Mouse (Mus musculus) cerebellum, postnatal 14 days (tissue): ENCODE results near the gene Myl7.
A peak's percentile ranks its signal among the peaks of the same experiment; 100 is the strongest.
"Not testable (repeated sequence)": the region's sequence is repeated elsewhere in the genome, so short reads cannot be mapped to it uniquely, and the experiment has no call there.

Experiments used
- DNase-seq, 2 experiments: peaks; one replicate each; pipeline ENCODE4 v3.0.0; 2021; ENCODE audit warnings: mixed read lengths in 2 of 2

Gene Myl7

DNA sequence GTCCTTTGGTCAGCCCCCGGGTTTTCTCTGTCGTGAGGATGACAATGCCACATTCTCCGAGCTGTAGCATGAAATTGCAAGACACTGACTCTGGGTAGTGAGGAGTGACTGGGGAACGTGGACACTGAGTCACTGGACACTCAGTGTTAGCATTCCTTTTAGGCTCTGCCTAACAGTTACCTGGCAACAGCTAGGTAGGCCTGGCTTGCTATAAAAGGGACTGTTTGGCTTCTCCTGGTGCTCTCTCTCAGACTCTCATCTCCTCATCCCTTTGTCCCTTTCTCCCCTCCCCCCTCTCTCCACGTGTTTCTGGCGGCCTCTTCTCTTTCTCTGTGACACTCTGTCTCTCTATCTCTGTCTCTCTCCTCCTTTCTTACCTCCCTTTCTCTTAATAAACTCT lies 3.8 kb upstream of the Myl7 start:
- no peak for DNase-seq

DNA sequence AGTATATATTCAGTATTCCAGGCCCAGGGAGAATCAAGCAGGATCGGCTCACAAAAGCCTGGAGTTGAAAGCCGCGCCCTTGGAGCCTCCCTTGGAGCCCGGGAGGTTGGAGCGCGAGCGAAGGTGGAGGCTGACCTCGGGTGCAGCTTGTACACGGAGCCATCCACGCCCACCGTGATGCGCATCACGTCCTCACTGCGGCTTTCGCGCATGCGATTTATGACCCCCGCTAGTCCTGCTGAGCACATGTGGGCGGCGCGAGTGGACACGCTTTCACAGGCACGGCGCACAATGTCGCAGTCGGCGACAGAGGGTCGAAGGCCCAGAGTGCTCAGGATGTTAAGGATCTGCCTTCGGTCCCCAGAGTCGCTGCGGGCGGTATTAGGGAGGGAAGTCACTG lies 3.4 kb upstream of the Myl7 start:
- DNase-seq: peak; percentile 74 to 75

DNA sequence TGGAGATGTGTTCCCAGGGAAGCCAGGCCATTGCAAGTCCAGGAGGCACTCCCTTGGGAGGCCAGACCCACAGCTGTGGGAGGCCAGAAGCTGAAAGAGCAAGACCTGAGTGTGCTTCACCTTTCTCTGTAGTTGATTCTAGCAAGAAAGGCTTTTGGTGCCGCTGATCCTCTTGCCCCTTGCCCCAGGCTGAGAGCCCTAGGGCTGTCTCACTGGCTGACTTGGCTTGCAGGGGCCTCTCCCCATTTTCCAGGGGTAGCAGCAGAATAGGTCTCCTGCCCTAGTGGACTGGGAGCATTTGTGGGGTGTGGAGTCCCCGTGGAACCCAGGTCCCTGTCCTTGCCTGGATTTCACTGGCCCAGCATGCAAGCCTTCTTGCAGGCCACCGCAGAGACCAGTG lies 2.7 kb upstream of the Myl7 start:
- DNase-seq: no peak

DNA sequence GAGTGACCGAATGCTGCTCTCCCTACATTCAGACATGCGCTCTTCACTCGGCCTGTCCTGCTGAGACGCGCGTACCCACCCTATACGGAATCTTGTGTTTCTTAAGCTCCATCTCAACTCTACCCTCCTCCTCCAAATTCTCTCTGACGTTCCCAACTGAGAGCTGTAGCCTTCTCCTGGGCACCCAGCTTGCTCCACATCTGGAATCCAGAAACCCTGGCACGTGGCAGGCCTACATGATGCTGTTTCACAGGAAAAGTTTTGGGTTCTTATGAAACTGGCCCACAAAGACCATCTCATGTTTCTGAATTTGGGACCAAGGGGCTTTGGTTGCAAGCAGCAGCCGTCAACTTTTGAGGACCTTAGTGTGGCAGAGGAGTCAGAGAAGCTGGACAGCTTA lies 704 bp upstream of the Myl7 start:
- DNase-seq: no peak

DNA sequence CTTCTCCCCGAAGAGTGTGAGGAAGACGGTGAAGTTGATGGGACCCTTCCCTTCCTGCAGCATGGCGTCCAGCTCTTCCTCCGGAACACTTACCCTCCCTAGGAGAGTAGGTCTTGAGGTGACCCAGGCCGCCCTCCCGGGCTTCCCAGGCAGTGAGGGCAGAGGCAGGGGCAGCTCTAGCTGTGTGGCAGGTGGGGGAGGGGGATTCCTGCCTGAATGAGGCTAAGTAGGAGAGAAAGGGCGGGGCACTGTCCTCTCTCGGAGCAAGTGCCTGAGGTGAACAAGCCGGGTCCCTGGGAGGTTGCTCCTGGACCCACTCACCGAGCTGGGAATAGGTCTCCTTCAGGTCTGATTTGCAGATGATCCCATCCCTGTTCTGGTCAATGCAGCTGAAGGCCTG lies 743 bp downstream of the Myl7 start:
- no peak for DNase-seq

DNA sequence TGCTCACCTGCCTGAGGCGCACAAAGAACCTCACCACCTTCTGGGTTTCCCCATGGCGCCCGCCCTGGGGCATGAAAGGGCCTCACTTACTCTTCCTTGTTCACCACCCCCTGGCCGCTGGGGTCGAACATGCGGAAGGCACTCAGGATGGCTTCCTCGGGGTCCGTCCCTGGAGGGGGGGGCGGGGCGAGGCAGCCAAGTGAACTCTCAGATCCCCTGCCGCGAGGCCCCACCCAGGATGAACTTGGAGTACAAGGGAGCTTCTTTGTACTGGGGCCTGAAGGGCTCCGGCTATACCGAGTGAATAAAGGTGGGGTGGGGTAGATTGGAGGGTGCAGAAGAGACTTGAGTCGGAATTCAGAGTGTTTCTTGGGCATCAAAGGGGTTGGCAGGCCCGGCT lies 1.4 kb downstream of the Myl7 start:
- DNase-seq: no peak

DNA sequence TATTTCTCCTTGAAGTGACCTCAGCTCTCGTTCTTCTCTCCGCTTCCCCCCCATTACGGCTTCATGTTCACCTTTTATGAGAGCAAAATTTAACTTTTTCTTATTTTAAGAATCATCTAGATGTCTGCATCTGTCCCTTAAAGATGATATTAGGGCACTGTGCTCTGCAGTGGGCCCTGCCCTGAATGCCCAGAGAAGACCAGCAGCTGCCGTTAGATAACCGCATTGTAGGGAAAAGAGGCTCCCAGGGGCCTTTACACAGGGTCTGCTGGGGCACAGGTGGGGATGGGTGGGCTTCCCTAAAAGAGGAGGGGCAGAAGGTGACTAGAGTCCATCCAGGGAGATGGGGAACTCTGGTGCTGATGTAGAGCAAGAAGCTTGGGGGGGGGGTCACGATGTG lies 4.8 kb downstream of the Myl7 start:
- DNase-seq: no peak

DNA sequence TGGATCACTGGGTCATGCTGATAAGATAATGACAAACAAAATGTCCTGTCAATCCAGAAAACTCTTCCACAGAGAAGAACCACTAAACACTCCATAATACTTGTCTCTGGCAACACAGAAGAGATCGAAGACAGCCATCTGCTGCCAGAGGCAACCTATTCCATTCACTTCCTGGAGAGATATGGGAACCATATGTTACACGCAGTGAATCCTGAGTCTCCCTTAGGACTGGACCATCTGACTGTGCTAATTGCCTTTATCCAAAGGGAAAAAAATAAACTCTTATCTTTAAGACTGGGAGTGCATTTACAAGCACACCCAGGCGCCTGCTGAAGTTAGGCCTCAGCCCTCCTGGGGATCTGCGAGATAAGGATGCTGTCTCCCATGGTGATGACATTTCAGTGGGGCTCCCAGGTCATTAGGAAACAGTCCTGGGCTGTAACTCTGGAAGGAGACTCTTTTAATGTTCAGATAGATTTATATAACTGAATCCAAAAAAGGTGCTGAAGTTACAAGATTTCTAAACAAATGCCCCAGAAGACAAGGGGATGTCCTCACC lies 5.7 kb downstream of the Myl7 start:
- DNase-seq: no peak

DNA sequence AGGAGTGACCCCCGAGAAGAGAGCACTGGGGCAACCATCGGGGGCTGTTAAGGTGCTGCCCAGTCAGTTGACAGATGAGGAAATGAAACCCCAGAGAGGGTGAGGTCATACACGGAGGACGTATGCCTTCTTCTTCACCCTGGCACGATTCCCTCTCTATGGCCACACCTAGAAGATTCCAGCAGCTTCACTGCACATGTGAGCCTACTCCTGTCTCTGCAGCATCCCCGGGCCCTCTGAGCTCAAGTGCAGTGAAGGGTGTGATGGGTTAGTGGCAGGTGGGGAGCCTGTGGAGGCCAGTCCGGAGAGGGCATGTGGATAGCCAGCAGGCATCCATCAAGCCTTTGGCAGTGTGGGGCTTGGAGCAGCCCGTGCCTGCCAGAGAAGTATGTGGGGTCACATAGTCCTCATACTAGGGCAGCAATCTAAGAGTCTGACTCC lies 6.4 kb downstream of the Myl7 start:
- DNase-seq: peak; percentile 69 to 74

DNA sequence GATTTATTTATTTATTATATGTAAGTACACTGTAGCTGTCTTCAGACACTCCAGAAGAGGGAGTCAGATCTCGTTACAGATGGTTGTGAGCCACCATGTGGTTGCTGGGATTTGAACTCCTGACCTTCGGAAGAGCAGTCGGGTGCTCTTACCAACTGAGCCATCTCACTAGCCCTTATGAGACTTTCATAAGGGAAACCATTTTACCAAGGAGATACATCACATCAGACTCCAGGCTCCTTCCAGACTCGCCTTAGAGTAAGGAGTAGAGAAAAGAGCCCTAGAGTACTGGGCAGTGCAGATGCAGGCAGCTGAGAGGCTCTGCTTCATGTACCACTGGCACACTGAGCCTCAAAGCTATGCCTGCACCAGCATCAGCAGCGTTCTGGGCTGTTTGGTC lies 10.0 kb downstream of the Myl7 start:
- not testable (repeated sequence) for DNase-seq

DNA sequence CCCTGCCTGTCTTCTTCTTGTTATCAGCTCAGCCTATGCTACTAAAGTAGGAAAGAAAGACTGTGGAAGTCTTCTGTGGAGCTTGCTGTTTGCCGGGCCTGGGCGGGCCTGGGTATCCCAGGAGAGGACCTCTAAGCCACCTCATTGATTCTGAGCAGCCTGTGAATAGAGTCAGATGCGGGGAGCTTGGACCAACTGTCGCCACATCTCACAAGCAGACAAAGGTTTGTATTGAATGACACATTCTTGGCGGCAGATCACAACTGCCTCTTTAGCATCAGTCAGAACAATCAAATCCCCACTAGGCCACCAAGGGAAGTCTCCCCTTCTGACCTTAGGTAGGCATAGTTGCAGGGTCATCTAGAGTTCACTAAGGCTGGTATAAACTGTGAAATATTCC lies 11.3 kb downstream of the Myl7 start:
- no peak for DNase-seq

DNA sequence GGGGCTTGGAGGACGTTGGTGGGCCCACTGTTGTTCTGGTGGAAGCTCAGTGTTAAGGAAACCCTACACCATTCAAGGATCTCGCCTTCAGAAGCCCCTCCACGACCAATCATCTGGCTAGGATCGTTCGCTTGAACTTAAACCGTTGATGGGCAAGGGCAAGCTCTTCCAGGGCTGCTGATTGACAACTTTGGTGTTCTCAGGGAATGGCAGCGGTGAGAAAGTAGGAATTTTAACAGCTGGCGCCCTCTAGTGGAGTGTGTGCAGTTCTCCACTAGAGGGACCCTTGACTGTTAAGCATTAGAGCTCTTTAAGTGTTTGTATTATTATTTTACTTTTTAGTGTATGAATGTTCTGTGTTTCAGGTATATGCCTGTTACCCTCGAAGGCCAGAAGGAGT lies 12.4 kb downstream of the Myl7 start:
- DNase-seq: peak; percentile 80 to 85

DNA sequence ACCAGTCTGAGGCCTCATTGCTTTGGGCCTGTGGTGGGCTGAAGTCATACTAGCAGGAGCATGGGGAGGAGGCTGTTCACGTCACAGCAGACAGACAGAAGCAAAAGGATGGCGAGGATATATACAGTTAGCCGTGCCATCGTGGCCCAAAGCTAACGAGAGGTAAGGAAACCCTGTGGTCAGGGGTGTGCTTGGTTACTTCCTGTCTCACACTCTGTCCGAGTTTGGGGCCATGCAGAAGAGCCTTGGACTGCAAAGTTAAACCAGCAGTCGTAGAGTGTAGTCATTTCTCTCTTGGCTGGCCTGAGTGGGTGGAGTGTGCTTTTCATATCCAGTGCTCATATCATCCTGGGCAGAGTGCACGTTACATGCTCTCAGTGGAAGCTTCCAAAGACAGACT lies 16.1 kb downstream of the Myl7 start:
- DNase-seq: no peak

DNA sequence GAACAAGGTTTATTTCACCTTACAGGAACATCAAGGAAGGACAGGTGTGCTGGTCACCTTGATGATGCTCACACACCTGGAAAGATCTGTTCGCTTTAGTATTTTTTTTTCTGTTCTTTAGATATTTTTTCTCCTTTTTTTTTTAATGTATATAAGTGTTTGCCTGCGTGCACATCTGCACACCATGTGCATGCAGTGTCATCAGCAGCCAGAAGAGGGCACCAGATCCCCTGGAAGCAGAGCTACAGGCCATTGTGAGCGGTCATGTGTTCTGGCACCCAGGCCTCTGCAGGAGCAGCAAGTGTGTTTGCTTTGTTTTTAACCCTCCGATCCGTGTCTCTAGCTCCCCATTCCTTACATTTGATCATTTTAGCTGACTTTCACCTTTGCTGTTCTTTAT lies 18.7 kb downstream of the Myl7 start:
- peak; percentile 85 to 90 for DNase-seq

DNA sequence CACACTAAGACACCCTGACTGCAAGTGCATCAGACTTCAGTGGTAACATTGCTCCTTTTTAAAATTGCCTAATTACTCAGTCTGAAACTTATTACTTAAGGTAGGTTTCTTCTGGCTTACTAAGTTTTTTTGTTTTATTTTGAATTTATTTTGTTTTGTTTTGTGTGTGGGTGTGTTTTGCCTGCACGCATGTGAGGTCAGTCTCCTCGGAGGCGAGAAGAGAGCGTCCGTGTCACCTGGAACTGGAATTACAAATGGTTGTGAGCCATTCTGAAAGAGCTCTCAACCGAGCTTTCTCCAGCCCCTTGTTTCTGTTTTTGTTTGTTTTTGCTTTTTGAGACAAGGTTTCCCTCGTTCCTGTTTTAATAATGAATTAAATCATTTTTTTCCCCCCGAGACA lies 19.9 kb downstream of the Myl7 start:
- no peak for DNase-seq

DNA sequence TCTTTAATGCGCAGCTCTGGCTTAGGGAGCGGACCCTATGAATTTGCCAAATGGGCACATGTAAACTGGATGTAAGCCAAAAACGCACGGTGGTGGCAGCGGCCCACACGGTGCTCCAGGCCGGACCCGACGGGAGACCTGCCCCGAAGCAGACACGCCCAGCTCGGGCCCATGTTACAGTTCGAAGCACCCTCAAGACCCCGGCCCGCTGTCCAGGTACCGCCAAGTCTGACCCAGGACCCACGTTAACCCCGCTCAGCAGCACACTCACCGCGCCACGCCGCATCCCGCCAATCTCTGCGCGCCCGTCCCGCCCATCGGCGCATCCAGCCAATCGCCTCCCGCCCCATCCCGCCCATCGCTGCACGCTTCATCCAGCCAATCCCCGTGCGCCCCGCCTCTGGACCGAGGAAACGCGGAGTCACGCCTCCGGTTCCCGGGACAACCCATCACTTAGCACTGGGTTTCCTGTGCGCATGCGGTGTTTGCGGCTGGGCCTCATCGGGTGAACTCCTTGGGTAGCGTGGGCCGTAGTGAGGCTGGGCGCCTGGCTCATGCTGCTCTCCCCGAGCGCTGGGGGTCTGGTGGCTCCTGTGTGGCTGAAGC lies 20.6 kb downstream of the Myl7 start, which contains the start of gene Pold2:
Gene Pold2 (minus strand): TSS at position 372 of the 606 bp plus-strand sequence.
- peak; percentile 97 for DNase-seq

DNA sequence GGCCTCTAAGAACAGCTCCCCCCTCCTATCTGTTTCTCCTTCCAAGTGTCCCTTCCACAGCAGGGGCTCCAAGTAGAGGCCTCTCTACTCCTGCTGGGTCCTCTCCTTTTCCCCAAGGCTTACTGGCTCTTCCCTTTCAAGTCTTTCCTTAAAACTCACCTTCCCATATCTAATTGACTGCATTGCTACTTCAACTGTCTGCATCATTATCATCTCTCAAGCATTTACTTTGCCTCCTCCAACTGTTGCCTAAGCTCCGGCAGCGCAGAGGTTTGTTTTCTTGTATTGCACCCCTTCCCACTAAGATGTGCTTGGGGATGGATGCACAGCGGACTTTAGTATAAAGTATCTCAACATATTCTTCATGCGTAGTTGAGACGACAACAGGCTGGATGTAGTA lies 21.2 kb downstream of the Myl7 start:
- DNase-seq: no peak

DNA sequence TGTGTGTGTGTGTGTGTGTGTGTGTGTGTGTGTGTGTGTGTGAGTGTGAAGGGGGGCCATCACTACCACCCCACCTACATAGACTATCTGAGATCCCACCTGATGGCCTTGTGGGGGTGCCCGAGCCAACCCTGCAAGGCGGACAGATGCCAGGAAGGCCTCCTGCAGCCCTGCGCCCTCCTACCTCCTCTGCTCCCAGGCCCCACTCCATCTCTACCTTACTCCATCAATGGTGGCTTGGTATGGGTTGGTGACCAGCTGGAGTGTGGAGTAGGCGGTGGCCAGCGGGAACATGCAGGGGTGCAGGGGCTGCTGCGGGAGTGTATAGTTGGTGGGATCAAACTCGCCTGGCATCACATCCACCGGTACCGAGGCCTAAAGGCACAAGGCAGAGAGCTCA lies 25.4 kb downstream of the Myl7 start:
- DNase-seq: no peak

DNA sequence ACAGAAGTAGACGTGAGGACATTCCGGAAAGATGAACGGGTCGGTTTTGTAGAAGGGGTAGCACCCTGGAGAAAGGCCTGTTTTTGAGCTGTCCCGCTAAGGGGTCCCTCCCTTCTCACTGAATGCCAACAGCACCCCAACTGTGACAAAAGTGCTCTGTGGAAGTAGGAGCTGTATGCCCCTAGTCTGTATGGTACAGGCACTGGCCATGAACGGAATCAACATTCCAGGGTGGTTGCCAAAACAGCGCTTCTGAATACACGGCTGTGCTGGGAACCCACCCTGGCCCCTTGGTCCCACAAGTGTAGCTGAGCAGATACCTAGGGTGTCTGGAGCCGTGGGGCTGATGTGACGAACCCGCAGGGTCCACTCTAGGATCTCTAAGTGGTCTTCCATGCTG lies 25.9 kb downstream of the Myl7 start:
- no peak for DNase-seq

DNA sequence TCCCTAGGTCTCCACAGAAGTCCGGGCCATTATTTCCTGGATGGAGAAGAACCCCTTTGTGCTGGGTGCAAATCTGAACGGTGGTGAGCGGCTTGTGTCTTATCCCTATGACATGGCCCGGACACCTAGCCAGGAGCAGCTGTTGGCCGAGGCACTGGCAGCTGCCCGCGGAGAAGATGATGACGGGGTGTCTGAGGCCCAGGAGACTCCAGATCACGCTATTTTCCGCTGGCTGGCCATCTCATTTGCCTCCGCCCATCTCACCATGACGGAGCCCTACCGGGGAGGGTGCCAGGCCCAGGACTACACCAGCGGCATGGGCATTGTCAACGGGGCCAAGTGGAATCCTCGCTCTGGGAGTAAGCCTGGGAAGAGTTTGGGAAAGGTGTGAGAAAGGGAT lies 28.5 kb downstream of the Myl7 start:
- no peak for DNase-seq

DNA sequence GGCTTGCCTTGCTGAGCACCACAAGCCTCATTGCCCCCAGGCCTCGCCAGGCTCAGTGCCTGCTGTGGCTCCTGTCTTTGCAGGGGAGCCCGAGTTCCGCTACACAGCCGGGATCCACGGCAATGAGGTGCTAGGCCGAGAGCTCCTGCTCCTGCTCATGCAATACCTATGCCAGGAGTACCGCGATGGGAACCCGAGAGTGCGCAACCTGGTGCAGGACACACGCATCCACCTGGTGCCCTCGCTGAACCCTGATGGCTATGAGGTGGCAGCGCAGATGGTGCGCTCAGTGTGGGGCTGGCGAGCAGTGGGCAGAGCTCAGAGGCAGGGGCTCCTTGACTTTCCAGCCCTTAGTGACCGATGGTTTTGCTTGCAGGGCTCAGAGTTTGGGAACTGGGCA lies 29.3 kb downstream of the Myl7 start:
- DNase-seq: peak in 1 of 2 experiments; percentile 56

DNA sequence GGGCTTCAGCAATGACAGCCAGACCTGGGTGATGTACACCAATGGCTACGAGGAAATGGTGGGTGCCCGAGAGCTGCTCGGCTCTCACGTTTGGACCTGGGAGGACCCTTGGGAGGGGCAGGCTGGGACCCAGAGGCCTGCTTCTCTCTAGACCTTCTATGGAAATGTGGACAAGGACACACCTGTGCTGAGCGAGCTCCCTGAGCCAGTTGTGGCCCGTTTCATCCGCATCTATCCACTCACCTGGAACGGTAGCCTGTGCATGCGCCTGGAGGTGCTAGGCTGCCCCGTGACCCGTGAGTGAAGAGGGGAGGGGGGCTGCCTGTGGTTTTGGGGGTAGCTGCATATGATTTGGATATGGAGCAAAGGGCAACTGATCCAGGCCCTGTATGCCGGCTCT lies 30.3 kb downstream of the Myl7 start:
- no peak for DNase-seq

DNA sequence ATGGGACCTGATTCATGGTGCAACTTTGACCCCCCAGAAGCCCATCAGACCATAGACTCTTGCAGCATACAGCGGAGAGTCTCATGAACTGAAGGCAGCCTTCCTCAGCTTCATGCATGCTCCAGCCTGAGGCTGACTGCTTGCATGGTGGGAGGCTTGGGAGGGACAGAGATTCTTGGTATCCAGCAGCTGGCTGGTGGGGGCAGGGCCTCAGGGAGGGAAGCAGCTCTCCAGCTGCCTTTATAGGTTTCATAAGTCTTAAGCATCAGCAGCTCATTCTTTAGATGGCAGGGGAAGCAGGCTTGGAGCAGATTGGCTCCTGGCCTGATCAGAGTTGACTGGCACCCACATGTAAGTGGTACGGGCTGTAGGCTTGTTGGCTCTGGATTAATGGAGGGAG lies 31.4 kb downstream of the Myl7 start:
- DNase-seq: no peak

DNA sequence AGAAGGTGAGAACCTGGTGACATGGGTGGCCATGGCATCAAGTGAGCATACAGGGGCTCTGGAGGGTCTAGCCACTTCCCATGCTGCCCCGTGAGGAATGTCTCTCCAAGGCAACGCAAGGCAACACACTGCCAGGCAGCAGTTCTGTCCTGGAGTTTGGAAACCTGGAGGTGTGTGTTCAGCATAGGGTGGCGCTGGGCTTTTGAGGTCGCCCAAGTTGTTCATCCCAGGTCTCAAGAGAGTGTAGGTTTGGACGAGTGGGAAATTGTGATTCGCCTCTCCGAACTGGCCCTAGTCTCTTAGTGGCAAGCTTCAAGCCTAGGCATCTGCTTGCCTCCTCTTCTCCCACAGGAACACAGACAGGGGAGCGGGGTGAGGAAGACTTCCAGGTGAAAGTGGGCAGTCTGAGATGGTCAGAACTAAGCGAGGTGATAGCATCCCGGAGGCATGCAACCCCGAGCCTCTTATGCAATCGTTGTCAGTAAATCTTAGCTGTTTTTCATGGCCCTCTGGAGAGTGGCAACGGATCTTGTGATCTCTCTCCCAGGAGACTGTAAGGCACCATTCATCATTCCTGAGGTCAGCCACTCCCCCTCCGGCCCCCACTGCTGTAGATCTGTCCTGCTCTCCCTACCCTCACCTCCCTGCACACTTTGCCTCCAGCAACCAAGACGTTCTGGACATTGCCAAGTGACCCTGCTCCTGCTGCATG lies 36.0 kb downstream of the Myl7 start:
- no peak for DNase-seq
